ENCODE assay signal across 21 mouse cellular contexts in the genomic region with DNA sequence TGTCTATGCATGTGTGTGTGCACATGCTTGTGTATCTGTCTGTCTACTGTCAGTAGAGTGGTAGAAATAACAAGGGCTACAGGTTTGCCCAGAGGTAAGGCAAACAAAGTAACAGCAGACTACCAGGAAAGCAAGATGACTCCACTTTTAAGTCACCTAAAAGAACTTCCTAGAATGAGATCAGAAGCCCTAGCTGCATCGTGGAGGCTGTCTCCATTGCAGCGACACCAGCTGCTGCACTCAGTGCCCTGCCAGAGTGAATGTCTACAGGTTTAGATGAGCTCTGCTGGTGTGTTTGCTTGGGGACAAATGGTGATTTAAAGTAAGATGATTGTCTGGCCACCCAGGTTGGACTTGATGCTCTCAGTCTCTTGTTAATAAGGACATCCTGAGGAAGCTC. TPM values are rescaled to one million over a fixed set of nuclear protein-coding genes. Genes with fewer than 3 reads are reported as not detected.
DNase-seq lines count a peak whose midpoint lies in the region; ATAC-seq lines count a peak whose summit lies in the region.
"Had no signal": no experiment of that assay in that cellular context is flagged by ENCODE, and none has a peak within 500 bp of the region (broad histone marks: within the 10 kb centered on the region; RNA-seq: fewer than 3 reads in every experiment).

No protein-coding gene starts in this region.

- H3K9ac ChIP-seq in forebrain, embryonic 11.5 days (ENCODE audit: low read length) = no peak overlapping the region
- H3K9ac ChIP-seq: embryonic facial prominence, embryonic 13.5 days; heart, embryonic 15.5 days; hindbrain, embryonic 14.5 days had no signal

- no peak for ATAC-seq in forebrain, embryonic 11.5 days (replicated peaks; ENCODE audit: low FRiP score)
- ATAC-seq: forebrain, embryonic 14.5 days; Patski had no signal

- no peaks in the 10 kb centered on the region for H3K9me3 ChIP-seq in forebrain, embryonic 11.5 days (ENCODE audit: control insufficient read depth, low read length)
- H3K9me3 ChIP-seq: embryonic facial prominence, embryonic 13.5 days; heart, embryonic 15.5 days; hindbrain, embryonic 10.5 days had no signal

- no peaks in the 10 kb centered on the region for H3K36me3 ChIP-seq in forebrain, embryonic 11.5 days (ENCODE audit: control insufficient read depth, insufficient read depth, low read length)
- H3K36me3 ChIP-seq: embryonic facial prominence, embryonic 13.5 days; heart, embryonic 15.5 days; hindbrain, embryonic 10.5 days had no signal

- no peak overlapping the region for H3K4me3 ChIP-seq in forebrain, embryonic 11.5 days (ENCODE audit: low read depth, low read length)
- H3K4me3 ChIP-seq: embryonic facial prominence, embryonic 13.5 days; heart, adult 2 months; heart, embryonic 15.5 days; hindbrain, embryonic 10.5 days had no signal

- no peaks in the 10 kb centered on the region for H3K27me3 ChIP-seq in forebrain, embryonic 11.5 days (ENCODE audit: control insufficient read depth, insufficient read depth, low read length)
- H3K27me3 ChIP-seq: CH12.LX; embryonic facial prominence, embryonic 13.5 days; heart, embryonic 15.5 days; Patski had no signal

- no peaks in the 10 kb centered on the region for H3K4me1 ChIP-seq in forebrain, embryonic 11.5 days (replicated peaks; ENCODE audit: control insufficient read depth, insufficient read depth, low read length)
- H3K4me1 ChIP-seq: embryonic facial prominence, embryonic 13.5 days; heart, embryonic 15.5 days; hindbrain, embryonic 10.5 days had no signal

- H3K4me2 ChIP-seq in forebrain, embryonic 11.5 days (ENCODE audit: low read depth, low read length, severe bottlenecking) = no peak overlapping the region
- H3K4me2 ChIP-seq: embryonic facial prominence, embryonic 13.5 days; heart, embryonic 11.5 days; heart, embryonic 15.5 days; hindbrain, embryonic 14.5 days had no signal

- 91% methylated on average over 2 of the region's 2 CpGs for WGBS in forebrain, embryonic 11.5 days

- DNase-seq in CD4-positive helper T cell, adult 2 months (ENCODE audit: low read depth, low spot score) = peak; percentile 40
- peak; percentile 29 for DNase-seq in induced T-regulatory cell, adult 2 months (ENCODE audit: low read depth)
- peak; percentile 13 to 34 for DNase-seq in thymus, postnatal 10 days (ENCODE audit: low spot score in 2 of 2)
- peak; percentile 51 for DNase-seq in thymus, postnatal 4 days
- no peak for DNase-seq in forebrain, embryonic 11.5 days (ENCODE audit: low spot score)
- DNase-seq in right cerebral cortex, postnatal 4 days = no peak
- DNase-seq: adrenal gland, adult 2 months; adrenal gland, postnatal 25 days; cerebellum, adult 18-20 months; cerebellum, adult 9-11 months; cerebellum, postnatal 36 days; heart, adult 2 months; heart, postnatal 14 days had no signal

- no peak overlapping the region for H3K27ac ChIP-seq in forebrain, embryonic 11.5 days (ENCODE audit: low read depth, low read length)
- H3K27ac ChIP-seq: embryonic facial prominence, embryonic 13.5 days; heart, adult 2 months; heart, embryonic 15.5 days; hindbrain, embryonic 10.5 days; hindbrain, embryonic 14.5 days had no signal

RNA-seq across cellular contexts. Expression of gene Dusp10, which starts 50.6 kb away (rescaled TPM):
- polyA plus RNA-seq in forebrain, embryonic 11.5 days (2014; fragmentation: Nextera tagmentation; extraction: Ambion mirVana) = 10.0 and 10.8 TPM in 2 replicates

Comparison
In these comparisons a context has a peak if more than half of its experiments do, and no peak if none do; other contexts are left out.
1. DNase-seq: peak in CD4-positive helper T cell, adult 2 months (single experiment), induced T-regulatory cell, adult 2 months (single experiment), thymus, postnatal 10 days (2 of 2) and thymus, postnatal 4 days (single experiment); none in forebrain, embryonic 11.5 days (single experiment) and right cerebral cortex, postnatal 4 days (single experiment).